Mouse (Mus musculus): ENCODE measurements around the gene Foxa2. TPM values are rescaled to one million over a fixed set of nuclear protein-coding genes. Genes with fewer than 3 reads are reported as not detected.

Foxa2 gene
- polyA plus RNA-seq (2012; rRNA removed), result not detected in 2 replicates

DNA sequence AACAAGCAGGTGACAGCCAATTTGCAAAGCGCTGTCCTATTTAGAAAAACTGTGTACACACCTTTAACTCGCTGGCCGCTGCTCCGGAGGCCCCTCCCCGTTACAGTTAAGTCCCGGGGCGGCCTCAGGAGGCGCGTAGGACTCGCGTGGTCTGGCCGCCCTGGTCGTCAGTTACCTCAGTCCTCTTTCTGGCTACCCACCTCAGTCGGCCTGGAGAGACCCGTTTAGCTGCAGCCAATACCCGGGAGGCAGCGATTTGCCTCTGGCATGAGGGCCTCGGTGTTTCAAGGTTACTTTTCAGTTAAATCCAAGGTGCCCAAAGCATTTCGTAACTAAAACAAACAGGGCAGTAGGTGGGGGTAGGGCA lies at the start of gene Foxa2:
TSS of gene Foxa2 (minus strand) at position 171 of the 367 bp plus-strand sequence.
- Histone ChIP-seq H3K4me3 (replicated peaks; ENCODE audit: insufficient read depth, low read depth, low read length) (no peak within 1 kb of the TSS), H3K27me3 (ENCODE audit: control insufficient read depth, insufficient read depth, low read length) (peaks cover 9% of the 10 kb centered on the region; the same call in 1 of the 2 replicates), H3K27ac (ENCODE audit: insufficient read depth, low read length) (no peak within 1 kb of the TSS), H3K4me1 (ENCODE audit: control insufficient read depth, insufficient read depth, low read length) (no peaks in the 10 kb centered on the region; the same call in 1 of the 2 replicates)
- DNase-seq, result no peak
- TF ChIP-seq POLR2A (IDR thresholded peaks at IDR 0.05; ENCODE audit: borderline replicate concordance, insufficient read depth, low read length), result no peak
- no peak for TF ChIP-seq CTCF (IDR thresholded peaks at IDR 0.05; ENCODE audit: borderline replicate concordance, insufficient read depth, low read depth, low read length)
- 3% methylated on average over 19 of the region's 19 CpGs for WGBS

DNA sequence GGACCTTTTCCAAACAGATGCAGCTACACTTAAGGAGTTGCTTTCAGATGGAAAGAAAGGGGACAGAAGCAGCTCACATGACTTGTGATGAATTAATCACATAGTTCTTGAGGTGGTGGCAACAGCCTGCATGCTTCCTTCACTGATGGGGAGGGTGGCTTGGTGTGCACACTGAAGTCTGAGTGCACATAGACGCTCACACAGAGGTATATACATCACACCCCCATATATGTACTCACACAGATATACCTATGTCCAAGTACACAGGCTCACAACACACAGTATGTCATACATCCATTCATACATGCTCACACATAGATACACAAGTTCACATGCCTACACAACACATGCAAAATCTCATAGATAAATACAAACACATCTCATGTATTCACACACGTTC lies 45.3 kb upstream of the Foxa2 start:
- no peak overlapping the region for H3K27ac ChIP-seq (ENCODE audit: insufficient read depth, low read length)
- TF ChIP-seq CTCF (IDR thresholded peaks at IDR 0.05; ENCODE audit: borderline replicate concordance, insufficient read depth, low read depth, low read length) (no peak), POLR2A (IDR thresholded peaks at IDR 0.05; ENCODE audit: borderline replicate concordance, insufficient read depth, low read length) (no peak)
- H3K4me3 ChIP-seq (replicated peaks; ENCODE audit: insufficient read depth, low read depth, low read length), result no peak overlapping the region
- no peaks in the 10 kb centered on the region for H3K27me3 ChIP-seq (ENCODE audit: control insufficient read depth, insufficient read depth, low read length)
- WGBS, result 93% methylated on average over 2 of the region's 2 CpGs
- no peak for DNase-seq
- H3K4me1 ChIP-seq (ENCODE audit: control insufficient read depth, insufficient read depth, low read length), result no peaks in the 10 kb centered on the region

DNA sequence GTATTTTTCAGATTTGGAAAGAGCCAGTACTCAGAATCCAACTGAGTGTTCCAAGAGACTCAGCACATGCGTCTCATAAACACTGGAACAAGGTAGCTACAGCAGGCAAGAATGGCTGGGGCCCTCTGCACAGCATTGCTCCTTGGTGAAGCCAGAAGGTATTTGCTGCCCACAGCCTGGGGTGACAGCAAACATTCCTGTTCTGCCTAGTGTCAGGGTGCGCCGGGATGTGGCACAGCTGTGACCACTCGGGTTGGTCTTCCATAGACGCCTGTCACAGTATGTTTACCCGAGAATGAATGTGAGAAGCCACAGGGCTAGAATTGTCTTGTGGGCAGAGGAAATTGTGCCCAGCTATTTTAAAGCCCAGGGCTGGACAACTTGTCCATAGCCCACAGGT lies 44.9 kb upstream of the Foxa2 start:
- Histone ChIP-seq H3K4me3 (replicated peaks; ENCODE audit: insufficient read depth, low read depth, low read length) (no peak overlapping the region), H3K4me1 (ENCODE audit: control insufficient read depth, insufficient read depth, low read length) (no peaks in the 10 kb centered on the region), H3K27me3 (ENCODE audit: control insufficient read depth, insufficient read depth, low read length) (no peaks in the 10 kb centered on the region), H3K27ac (ENCODE audit: insufficient read depth, low read length) (no peak overlapping the region)
- 59% methylated on average over 6 of the region's 6 CpGs for WGBS
- TF ChIP-seq POLR2A (IDR thresholded peaks at IDR 0.05; ENCODE audit: borderline replicate concordance, insufficient read depth, low read length) (no peak), CTCF (IDR thresholded peaks at IDR 0.05; ENCODE audit: borderline replicate concordance, insufficient read depth, low read depth, low read length) (no peak)
- no peak for DNase-seq

DNA sequence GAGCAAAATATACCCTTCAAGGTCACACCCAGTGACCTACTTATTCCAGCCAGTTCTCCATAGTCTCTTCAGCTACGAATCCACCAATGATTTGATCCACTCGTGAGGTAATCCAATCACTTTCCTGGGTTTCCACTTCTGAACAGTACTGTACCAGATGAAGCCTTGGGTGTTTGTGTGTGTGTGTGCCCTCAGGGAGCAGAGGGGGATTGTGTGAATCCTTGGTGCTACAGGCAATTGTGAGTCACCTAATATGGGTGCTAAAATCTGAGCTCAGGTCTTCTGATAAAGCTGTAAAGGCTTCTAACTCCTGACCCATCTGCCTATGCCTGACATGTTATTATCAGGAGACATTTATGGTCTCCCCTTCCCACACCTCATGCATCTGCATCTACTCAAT lies 43.3 kb upstream of the Foxa2 start:
- H3K4me3 ChIP-seq (replicated peaks; ENCODE audit: insufficient read depth, low read depth, low read length), result no peak overlapping the region
- H3K27me3 ChIP-seq (ENCODE audit: control insufficient read depth, insufficient read depth, low read length), result no peaks in the 10 kb centered on the region
- no peaks in the 10 kb centered on the region for H3K4me1 ChIP-seq (ENCODE audit: control insufficient read depth, insufficient read depth, low read length)
- H3K27ac ChIP-seq (ENCODE audit: insufficient read depth, low read length), result no peak overlapping the region
- no peak for TF ChIP-seq POLR2A (IDR thresholded peaks at IDR 0.05; ENCODE audit: borderline replicate concordance, insufficient read depth, low read length)
- DNase-seq, result no peak
- 93% methylated on average over 2 of the region's 2 CpGs for WGBS

DNA sequence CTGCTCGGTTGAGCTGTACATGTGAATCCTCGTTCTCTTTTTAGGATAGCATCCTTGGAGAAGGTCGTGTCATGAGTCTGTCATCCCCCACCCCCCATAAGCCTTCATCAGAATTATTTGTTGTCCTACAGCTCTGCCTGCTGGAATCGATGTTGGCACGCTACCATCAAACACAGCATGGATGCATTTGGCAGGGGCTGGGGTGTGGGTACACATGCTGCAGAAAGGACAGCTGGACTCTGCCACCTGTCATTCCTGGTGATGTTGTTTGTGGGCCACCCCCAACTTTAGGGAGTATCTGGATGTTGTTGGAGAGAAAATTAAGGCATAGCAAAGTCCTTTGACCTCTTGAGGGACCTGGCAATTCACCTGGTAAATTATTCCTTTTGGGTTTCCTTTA lies 38.8 kb upstream of the Foxa2 start:
- no peaks in the 10 kb centered on the region for H3K27me3 ChIP-seq (ENCODE audit: control insufficient read depth, insufficient read depth, low read length)
- TF ChIP-seq CTCF (IDR thresholded peaks at IDR 0.05; ENCODE audit: borderline replicate concordance, insufficient read depth, low read depth, low read length) (no peak), POLR2A (IDR thresholded peaks at IDR 0.05; ENCODE audit: borderline replicate concordance, insufficient read depth, low read length) (no peak)
- no peak for DNase-seq
- no peak overlapping the region for H3K27ac ChIP-seq (ENCODE audit: insufficient read depth, low read length)
- 31% methylated on average over 5 of the region's 5 CpGs for WGBS
- H3K4me3 ChIP-seq (replicated peaks; ENCODE audit: insufficient read depth, low read depth, low read length), result no peak overlapping the region
- no peaks in the 10 kb centered on the region for H3K4me1 ChIP-seq (ENCODE audit: control insufficient read depth, insufficient read depth, low read length)

DNA sequence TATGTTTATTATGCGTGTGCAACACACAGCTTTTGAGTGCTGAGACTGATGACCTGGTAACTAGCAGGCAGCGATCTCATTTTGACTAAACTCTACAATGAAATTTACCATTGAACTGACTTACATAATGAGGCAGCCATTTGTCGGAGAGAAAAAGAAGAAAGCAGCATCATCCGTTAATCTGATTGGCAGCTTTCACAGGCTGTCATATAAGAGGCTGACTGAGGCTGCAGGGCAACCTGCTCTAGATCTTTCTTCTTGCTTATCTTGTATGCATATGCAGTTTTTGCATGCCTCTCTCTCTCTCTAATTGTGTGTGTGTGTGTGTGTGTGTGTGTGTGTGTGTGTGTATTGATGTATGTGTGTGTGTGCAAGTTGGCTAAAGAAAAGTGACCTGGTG lies 38.4 kb upstream of the Foxa2 start:
- H3K27me3 ChIP-seq (ENCODE audit: control insufficient read depth, insufficient read depth, low read length), result no peaks in the 10 kb centered on the region
- TF ChIP-seq POLR2A (IDR thresholded peaks at IDR 0.05; ENCODE audit: borderline replicate concordance, insufficient read depth, low read length), result no peak
- TF ChIP-seq CTCF (IDR thresholded peaks at IDR 0.05; ENCODE audit: borderline replicate concordance, insufficient read depth, low read depth, low read length), result no peak
- no peak for DNase-seq
- H3K4me1 ChIP-seq (ENCODE audit: control insufficient read depth, insufficient read depth, low read length), result no peaks in the 10 kb centered on the region
- 57% methylated on average over 4 of the region's 4 CpGs for WGBS
- H3K4me3 ChIP-seq (replicated peaks; ENCODE audit: insufficient read depth, low read depth, low read length), result no peak overlapping the region
- H3K27ac ChIP-seq (ENCODE audit: insufficient read depth, low read length), result no peak overlapping the region

DNA sequence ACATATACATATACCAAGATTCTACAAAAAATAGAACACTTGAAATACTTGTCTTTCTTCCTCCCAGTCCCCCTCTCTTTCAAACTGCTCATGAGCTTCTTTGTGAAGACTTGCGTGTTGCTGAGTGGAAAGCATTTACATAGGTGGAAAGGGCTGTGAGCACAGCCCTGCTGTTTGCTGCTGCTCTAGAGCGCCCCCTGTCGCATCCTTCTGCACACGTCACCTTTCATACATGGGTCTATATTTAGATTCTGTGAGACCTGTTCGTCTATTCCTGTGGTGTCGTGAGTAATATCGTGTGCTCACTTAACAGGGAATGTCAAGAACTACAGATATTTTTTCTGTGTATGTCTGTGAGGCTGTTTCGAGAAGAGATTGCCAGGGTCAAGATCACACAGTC lies 35.5 kb upstream of the Foxa2 start:
- H3K27me3 ChIP-seq (ENCODE audit: control insufficient read depth, insufficient read depth, low read length), result no peaks in the 10 kb centered on the region
- H3K4me1 ChIP-seq (ENCODE audit: control insufficient read depth, insufficient read depth, low read length), result no peaks in the 10 kb centered on the region
- no peak overlapping the region for H3K4me3 ChIP-seq (replicated peaks; ENCODE audit: insufficient read depth, low read depth, low read length)
- H3K27ac ChIP-seq (ENCODE audit: insufficient read depth, low read length), result no peak overlapping the region
- WGBS, result 23% methylated on average over 8 of the region's 8 CpGs
- TF ChIP-seq CTCF (IDR thresholded peaks at IDR 0.05; ENCODE audit: borderline replicate concordance, insufficient read depth, low read depth, low read length) (peak; percentile 54; the same call in 1 of the 2 replicates), POLR2A (IDR thresholded peaks at IDR 0.05; ENCODE audit: borderline replicate concordance, insufficient read depth, low read length) (no peak)
- DNase-seq, result no peak

DNA sequence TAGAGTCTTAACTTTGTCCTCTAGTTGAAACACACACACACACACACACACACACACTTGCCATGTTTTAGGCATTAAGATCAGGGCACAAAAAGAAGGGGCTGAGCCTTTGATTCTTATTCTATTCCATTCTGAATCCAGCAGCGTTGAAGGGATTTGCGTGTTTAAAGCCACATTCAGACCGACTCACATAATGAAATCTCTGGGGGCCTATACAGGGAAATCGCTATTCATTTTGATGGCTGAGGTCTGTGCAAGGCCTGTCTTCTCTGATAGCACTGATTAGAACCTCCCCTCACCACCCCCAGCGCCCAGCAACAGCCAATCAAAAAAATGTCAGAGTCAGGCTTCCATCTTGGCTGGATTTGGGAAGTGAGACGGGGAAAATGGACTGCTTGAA lies 13.9 kb upstream of the Foxa2 start:
- Histone ChIP-seq H3K27ac (ENCODE audit: insufficient read depth, low read length) (no peak overlapping the region), H3K4me3 (replicated peaks; ENCODE audit: insufficient read depth, low read depth, low read length) (no peak overlapping the region), H3K4me1 (ENCODE audit: control insufficient read depth, insufficient read depth, low read length) (no peaks in the 10 kb centered on the region), H3K27me3 (ENCODE audit: control insufficient read depth, insufficient read depth, low read length) (no peaks in the 10 kb centered on the region)
- TF ChIP-seq CTCF (IDR thresholded peaks at IDR 0.05; ENCODE audit: borderline replicate concordance, insufficient read depth, low read depth, low read length), result no peak
- TF ChIP-seq POLR2A (IDR thresholded peaks at IDR 0.05; ENCODE audit: borderline replicate concordance, insufficient read depth, low read length), result no peak
- DNase-seq, result no peak
- WGBS, result 73% methylated on average over 6 of the region's 6 CpGs
